Mouse (Mus musculus) bone marrow macrophage, adult 2 months (primary cell): ENCODE measurements around the gene Aldh3a2.

ENCODE experiments used
- CTCF ChIP-seq: IDR thresholded peaks from 2 replicates; pipeline ENCODE4 v1.5.1; 2012; ENCODE audit warnings: low read depth, mild to moderate bottlenecking, low read length, moderate library complexity
- POLR2A ChIP-seq: IDR thresholded peaks from 2 replicates; pipeline ENCODE4 v1.6.1; 2012; ENCODE audit warnings: mild to moderate bottlenecking, low read depth, low read length, borderline replicate concordance

GRCm38 (mm10) chr11:61202810-61203209, 64.5 kb downstream of the Aldh3a2 start:
- TF ChIP-seq POLR2A (no peak), CTCF (no peak)
